Mouse (Mus musculus): Measurements from ENCODE around the gene Zfp750.

DNA sequence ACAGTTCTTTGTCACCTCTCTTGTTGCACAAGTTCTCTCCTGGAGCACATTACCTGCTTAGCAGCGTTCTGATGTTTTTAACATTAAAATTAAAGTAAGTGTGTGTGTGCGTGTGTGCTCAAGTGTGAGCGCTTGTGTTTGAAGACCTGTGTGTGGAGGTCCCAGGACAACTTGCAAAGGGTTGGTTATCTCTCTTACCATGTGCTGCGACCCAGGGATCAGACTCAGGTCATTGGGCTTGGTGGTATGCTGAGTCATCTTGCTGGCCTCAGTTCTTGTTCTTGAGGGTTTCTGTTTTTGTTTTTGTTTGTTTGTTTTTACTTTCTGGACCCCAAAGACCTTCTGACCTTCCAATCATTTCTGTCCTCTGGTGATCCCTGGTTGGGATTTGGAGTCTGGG lies 28.8 kb upstream of the Zfp750 start:
- TF ChIP-seq CTCF (IDR thresholded peaks at IDR 0.05; ENCODE audit: extremely low read depth, insufficient read length, insufficient replicate concordance, low read depth, low read length) (no peak), POLR2A (IDR thresholded peaks at IDR 0.05; ENCODE audit: low read depth, low read length) (no peak)

All from small intestine, adult 2 months (tissue).